Mouse (Mus musculus) spleen, adult 12 weeks (tissue): ENCODE results near the gene Ndrg4.
A peak's percentile ranks its signal among the peaks of the same experiment; 100 is the strongest.
"Not testable (repeated sequence)": the region's sequence is repeated elsewhere in the genome, so short reads cannot be mapped to it uniquely, and the experiment has no call there.

Experiments
- DNase-seq: peaks from one replicate; pipeline ENCODE4 v3.0.0; 2022; ENCODE audit warnings: low spot score

Gene Ndrg4

GRCm38 (mm10) chr8:95676631-95677030, at the start of gene Ndrg4:
Gene Ndrg4, plus strand, starts transcription at chr8:95676980.
- DNase-seq: no peak

- no peak for DNase-seq
These were observed 43.9 kb upstream of the Ndrg4 start for GRCm38 (mm10) chr8:95632840-95633239.

GRCm38 (mm10) chr8:95633262-95634062, 43.3 kb upstream of the Ndrg4 start, which contains the start of gene Gins3:
Gene Gins3, plus strand, starts transcription at chr8:95633453.
- peak; percentile 89 for DNase-seq

GRCm38 (mm10) chr8:95634063-95634340, 42.8 kb upstream of the Ndrg4 start:
- no peak for DNase-seq

- DNase-seq: no peak
These were observed 31.8 kb upstream of the Ndrg4 start for GRCm38 (mm10) chr8:95644942-95645341.

- no peak for DNase-seq
These were observed 28.5 kb upstream of the Ndrg4 start for GRCm38 (mm10) chr8:95648251-95648650.

- no peak for DNase-seq
These were observed 23.4 kb upstream of the Ndrg4 start for GRCm38 (mm10) chr8:95653351-95653750.

GRCm38 (mm10) chr8:95655831-95656230, 20.9 kb upstream of the Ndrg4 start:
- DNase-seq: no peak

- no peak for DNase-seq
These were observed 20.3 kb upstream of the Ndrg4 start for GRCm38 (mm10) chr8:95656316-95657002.

- DNase-seq: no peak
These were observed 19.3 kb upstream of the Ndrg4 start for GRCm38 (mm10) chr8:95657523-95657922.

GRCm38 (mm10) chr8:95660334-95660882, 16.4 kb upstream of the Ndrg4 start:
- DNase-seq: no peak

- DNase-seq: no peak
These were observed 15.7 kb upstream of the Ndrg4 start for GRCm38 (mm10) chr8:95661085-95661484.

GRCm38 (mm10) chr8:95661575-95661974, 15.2 kb upstream of the Ndrg4 start:
- no peak for DNase-seq

- no peak for DNase-seq
These were observed 13.7 kb upstream of the Ndrg4 start for GRCm38 (mm10) chr8:95662885-95663598.

GRCm38 (mm10) chr8:95663599-95663949, 13.2 kb upstream of the Ndrg4 start:
- DNase-seq: no peak

GRCm38 (mm10) chr8:95665813-95666452, 10.8 kb upstream of the Ndrg4 start:
- DNase-seq: not testable (repeated sequence)

- DNase-seq: no peak
These were observed 8.4 kb upstream of the Ndrg4 start for GRCm38 (mm10) chr8:95668163-95668958.

GRCm38 (mm10) chr8:95669967-95670366, 6.8 kb upstream of the Ndrg4 start:
- no peak for DNase-seq

- DNase-seq: no peak
These were observed 4.9 kb upstream of the Ndrg4 start for GRCm38 (mm10) chr8:95671861-95672260.

GRCm38 (mm10) chr8:95672811-95673210, 4.0 kb upstream of the Ndrg4 start:
- DNase-seq: no peak

GRCm38 (mm10) chr8:95677591-95678023, 827 bp downstream of the Ndrg4 start:
- no peak for DNase-seq
